Mouse (Mus musculus): Measurements from ENCODE around the gene 4930539E08Rik.

4930539E08Rik gene

GRCm38 (mm10) chr17:28896095-28896780 is 18.9 kb downstream of the 4930539E08Rik start:
- CTCF ChIA-PET = interaction anchor here (0.9 to 1.7 kb wide), 2 partner anchors 9 to 13 kb away, joined by 4 read pairs; no protein-coding TSS in a partner anchor

DNA sequence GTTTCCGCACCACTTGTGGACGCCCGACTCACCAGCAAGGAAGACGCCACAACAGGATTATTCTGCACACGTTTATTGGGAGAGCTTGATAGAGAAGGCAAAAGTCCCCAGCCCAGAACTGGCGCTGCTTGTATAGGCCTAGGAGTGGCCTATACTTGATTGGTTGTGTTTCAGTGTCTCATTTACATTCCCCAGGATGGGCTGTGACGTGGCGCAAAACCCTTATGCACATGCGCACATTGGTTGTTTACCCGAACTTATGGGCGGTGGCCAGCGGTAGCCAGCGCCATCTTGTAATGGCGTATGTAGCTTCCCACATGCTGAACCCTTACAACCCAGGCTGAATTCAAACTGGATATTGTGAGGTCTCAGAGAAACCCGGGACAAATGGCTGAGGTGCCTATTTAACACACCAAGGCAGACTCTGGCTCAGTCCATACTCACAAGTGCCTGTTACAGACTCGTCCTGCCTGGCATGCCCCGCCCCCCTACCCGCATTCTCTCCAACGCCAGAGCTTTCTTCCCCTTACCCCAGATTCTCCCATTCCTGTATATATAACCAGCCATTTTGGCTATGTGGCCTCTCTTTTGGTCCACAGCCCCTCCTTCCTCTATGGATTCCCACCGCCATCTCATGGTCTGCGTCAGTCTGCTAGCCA is 19.8 kb downstream of the 4930539E08Rik start:
- CTCF ChIA-PET = interaction anchor here (0.9 to 1.7 kb wide), 2 partner anchors 10 to 12 kb away, joined by 4 read pairs; no protein-coding TSS in a partner anchor

- CTCF ChIA-PET = no interaction called here
Measured at GRCm38 (mm10) chr17:28894050-28894767, 20.9 kb downstream of the 4930539E08Rik start.

- CTCF ChIA-PET = no interaction called here
Measured at GRCm38 (mm10) chr17:28886266-28886665, 28.9 kb downstream of the 4930539E08Rik start.

DNA sequence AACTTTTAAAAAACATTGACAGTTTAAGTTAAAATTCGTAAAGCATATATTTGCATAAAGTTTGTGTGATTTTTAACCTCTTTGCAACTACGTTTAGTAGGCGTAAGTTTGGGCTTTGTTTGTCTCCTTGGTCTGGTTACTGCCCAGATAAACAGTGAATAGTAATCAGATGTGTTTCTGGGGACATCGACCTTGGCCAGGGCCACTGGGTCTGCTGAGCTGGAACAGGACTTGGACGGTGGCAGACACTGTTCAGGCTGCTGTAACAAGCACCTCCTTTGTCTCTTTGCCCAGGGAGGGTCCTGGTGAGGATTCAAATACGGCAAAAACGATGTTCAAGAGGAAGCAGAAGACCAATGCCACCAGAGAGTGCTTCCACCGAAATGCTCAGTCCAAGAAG is 29.9 kb downstream of the 4930539E08Rik start:
- CTCF ChIA-PET = interaction anchor here (0.6 kb wide), 1 partner anchor 129 kb away, joined by 8 read pairs; no protein-coding TSS in a partner anchor

- CTCF ChIA-PET = interaction anchor here (0.9 to 1.5 kb wide), 2 partner anchors 12 to 43 kb away, joined by 3 to 4 read pairs; no protein-coding TSS in a partner anchor
Measured at GRCm38 (mm10) chr17:28883941-28884516, 31.1 kb downstream of the 4930539E08Rik start.

- CTCF ChIA-PET = interaction anchor here (0.6 to 1.5 kb wide), 3 partner anchors 13 to 148 kb away, joined by 3 to 6 read pairs (median 4); no protein-coding TSS in a partner anchor
Measured at GRCm38 (mm10) chr17:28882810-28883209, 32.3 kb downstream of the 4930539E08Rik start.

DNA sequence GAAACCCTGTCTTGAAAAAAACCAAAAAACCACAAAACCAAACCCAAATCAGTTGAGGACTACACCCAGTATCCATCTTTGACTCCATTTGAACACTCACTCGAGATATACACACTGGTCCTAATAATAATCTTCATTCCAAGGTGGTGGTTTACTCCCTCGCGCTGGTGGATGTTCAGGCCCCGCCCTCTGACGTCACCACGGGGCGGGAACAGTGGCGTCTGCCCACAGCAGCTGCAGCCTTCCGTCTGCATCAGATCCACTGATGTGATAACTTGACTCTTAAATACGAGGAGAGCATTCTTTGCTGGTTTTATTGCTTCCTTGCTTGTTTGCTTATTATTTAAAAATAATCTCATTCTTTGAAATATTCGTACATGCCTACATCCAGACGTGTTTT is 32.8 kb downstream of the 4930539E08Rik start:
- CTCF ChIA-PET = interaction anchor here (0.6 to 1.5 kb wide), 2 partner anchors 14 to 148 kb away, joined by 4 to 6 read pairs; no protein-coding TSS in a partner anchor

- CTCF ChIA-PET = interaction anchor here (1.3 to 1.6 kb wide), 2 partner anchors 9 to 47 kb away, joined by 4 to 7 read pairs; no protein-coding TSS in a partner anchor
Measured at GRCm38 (mm10) chr17:28879931-28880391, 35.2 kb downstream of the 4930539E08Rik start.

DNA sequence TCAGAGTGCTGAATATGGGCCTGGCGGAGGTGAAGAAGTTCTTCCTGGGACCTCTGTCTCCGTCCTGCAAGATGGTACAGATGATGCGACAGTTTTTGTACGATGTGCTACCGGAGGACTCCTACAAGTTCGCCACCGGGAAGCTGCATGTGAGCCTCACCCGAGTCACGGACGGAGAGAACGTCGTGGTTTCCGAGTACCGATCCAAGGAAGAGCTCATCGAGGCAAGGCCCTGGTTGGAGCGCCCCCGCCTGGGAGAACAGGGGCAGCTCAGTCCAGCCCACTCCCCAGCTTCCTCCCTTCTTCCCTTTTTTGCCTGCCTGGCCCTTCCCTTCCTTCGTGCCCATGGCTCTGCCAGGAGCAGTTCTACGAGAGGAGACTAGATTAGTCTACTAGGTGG is 38.3 kb downstream of the 4930539E08Rik start:
- CTCF ChIA-PET = interaction anchor here (0.6 to 1.1 kb wide), 2 partner anchors 49 to 961 kb away, joined by 3 to 7 read pairs; no protein-coding TSS in a partner anchor

DNA sequence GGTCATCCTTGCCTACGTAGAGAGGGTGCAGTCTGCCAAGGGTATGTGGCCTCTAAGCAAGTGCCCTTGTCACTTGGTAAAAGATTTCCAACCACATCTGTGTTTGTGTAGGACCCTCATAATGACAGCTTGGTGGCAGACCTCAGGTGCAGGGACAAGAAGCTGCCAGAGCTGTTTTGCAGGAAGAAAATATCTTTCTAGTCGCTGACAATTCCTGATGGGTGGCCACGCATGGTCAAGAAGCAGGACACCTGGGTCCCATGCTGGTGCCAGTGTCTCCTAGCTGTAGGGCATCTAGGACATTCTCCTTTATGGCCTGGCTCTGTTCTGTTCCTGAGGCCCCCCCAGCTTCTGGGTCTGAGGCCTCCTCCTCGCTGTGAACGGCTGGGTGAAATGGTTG is 38.8 kb downstream of the 4930539E08Rik start:
- CTCF ChIA-PET = interaction anchor here (0.6 to 1.1 kb wide), 3 partner anchors 28 to 961 kb away, joined by 3 to 9 read pairs (median 7); no protein-coding TSS in a partner anchor

DNA sequence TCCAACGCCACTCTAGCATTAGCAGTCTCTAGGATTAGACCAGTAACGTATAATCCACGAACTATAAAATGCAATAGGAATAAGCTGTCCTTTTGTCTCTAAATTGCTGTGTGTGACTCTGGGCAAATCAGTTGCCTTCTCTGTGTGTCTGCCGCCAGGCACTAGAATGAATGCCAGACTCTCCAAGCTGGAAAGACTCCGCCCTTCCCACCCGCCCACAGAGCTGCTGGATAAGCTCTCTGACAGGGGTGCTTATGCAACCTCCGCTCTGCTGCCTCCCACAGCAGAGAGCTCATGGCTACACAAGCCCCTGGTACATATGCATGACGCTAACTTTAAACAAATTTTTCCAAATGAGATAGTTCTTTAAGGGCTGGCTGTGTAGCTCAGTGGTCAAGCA is 39.8 kb downstream of the 4930539E08Rik start:
- CTCF ChIA-PET = no interaction called here

GRCm38 (mm10) chr17:28874825-28875224 is 40.3 kb downstream of the 4930539E08Rik start:
- CTCF ChIA-PET = no interaction called here

- CTCF ChIA-PET = no interaction called here
Measured at GRCm38 (mm10) chr17:28874216-28874615, 40.9 kb downstream of the 4930539E08Rik start.

- CTCF ChIA-PET = no interaction called here
Measured at GRCm38 (mm10) chr17:28872322-28872721, 42.8 kb downstream of the 4930539E08Rik start.

- CTCF ChIA-PET = no interaction called here
Measured at GRCm38 (mm10) chr17:28871831-28872230, 43.3 kb downstream of the 4930539E08Rik start.

- CTCF ChIA-PET = no interaction called here
Measured at GRCm38 (mm10) chr17:28870435-28870834, 44.7 kb downstream of the 4930539E08Rik start.

DNA sequence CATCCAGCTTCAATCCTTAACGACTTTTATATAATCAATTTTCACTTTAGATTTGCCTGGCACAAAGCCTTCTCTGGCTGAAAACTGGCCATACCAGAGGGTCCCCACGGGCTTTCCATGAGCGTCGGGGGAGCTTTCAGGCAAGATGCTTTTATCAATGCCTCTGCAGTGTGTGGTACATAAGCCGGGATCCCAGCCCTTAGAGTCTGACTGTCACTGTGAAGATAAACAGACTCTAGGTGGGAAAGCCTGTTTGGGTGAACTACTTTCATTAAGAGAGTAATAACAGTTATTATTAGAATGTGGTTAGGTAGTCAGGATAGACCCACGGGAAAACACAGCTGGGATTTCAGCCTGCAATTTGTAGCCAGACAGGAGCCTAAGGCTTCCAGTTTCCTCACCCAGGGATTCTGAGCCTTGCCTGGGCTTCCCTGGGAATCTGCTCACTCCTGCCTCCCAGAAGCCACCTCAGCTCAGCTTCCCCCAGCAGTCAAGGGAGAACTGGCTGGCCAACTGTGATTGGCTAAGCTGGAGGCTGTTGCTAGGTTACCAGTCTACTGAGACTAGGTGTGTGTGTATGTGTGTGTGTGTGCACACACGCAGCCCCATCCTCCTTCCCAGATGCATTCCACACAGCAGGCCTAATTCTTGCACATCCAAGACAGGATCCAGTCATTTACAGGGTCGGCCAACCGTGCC is 45.6 kb downstream of the 4930539E08Rik start:
- CTCF ChIA-PET = no interaction called here

DNA sequence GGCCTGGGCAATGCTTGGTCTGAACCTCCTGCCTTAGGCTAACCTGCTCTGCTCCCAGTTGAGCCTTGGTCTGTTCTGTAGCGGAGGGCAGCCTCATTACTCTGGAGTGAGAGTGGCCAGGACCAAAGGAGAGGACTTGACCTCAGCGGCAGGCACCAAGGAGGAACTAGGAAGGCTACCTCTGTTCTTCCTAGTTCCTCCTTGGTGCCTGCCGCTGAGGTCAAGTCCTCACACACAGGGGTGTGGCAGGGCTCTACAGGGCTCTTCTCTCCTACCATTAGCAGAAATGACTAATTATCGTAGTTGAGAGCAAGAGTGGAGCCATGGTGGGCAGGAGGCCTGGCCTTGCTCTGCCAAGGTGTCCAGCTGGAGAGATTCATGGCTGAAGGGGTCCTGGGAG is 47.7 kb downstream of the 4930539E08Rik start:
- CTCF ChIA-PET = interaction anchor here (0.7 kb wide), 1 partner anchor 211 kb away, joined by 4 read pairs; no protein-coding TSS in a partner anchor

DNA sequence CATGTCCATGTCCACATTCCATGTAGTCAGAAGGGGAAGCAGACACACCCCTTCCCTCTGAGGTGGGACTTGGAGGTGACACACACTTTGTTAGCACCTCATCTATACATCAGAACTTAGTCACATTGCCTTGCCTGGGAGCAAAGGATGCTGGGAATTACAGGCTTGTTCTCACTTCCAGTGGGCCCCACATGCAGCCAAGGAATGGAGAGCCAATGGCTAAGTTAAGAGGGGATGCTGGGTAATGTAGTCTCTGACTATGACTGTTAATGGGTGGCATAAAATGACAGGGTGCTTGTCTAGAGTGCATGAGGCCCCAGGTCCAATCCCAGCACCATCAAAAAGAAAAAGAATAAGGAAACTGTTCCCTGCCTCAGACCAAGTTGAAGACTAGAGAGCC is 48.2 kb downstream of the 4930539E08Rik start:
- CTCF ChIA-PET = no interaction called here

- CTCF ChIA-PET = no interaction called here
Measured at GRCm38 (mm10) chr17:28864464-28864863, 50.7 kb downstream of the 4930539E08Rik start.

Data from spleen, embryonic (tissue).